Mouse (Mus musculus) gastrocnemius, postnatal 36 days (tissue): ENCODE measurements at regions not wholly inside any gene's neighbourhood (a gene's known extent, or its start where the extent isn't known, plus 50 kb on each side); places are given as distances from the start of the nearest gene placed in this dataset.

ENCODE experiments used
- DNase-seq, 2 experiments: peaks; one replicate each; pipeline ENCODE4 v3.0.0; 2022
- intact Hi-C: fragments of 180-260 bp; cut with DNase I; formaldehyde crosslinking; loops from one replicate; pipeline ENCODE4 v1.15.1; 2025

GRCm38 (mm10) chr8:125367374-125367773 is 202.2 kb downstream of the Sipa1l2 start:
- intact Hi-C loops = no loop called here
- DNase-seq = no peak

GRCm38 (mm10) chr8:125365004-125365403 is 204.6 kb downstream of the Sipa1l2 start:
- no peak for DNase-seq
- intact Hi-C loops = no loop called here

- intact Hi-C loops = no loop called here
- DNase-seq = no peak
These were observed 210.2 kb downstream of the Sipa1l2 start for GRCm38 (mm10) chr8:125359456-125359855.

GRCm38 (mm10) chr8:125357759-125358158 is 211.8 kb downstream of the Sipa1l2 start:
- intact Hi-C loops = no loop called here
- no peak for DNase-seq

- intact Hi-C loops = no loop called here
- DNase-seq = no peak
These were observed 214.5 kb downstream of the Sipa1l2 start for GRCm38 (mm10) chr8:125355059-125355509.

- intact Hi-C loops = no loop called here
- DNase-seq = no peak
These were observed 217.3 kb downstream of the Sipa1l2 start for GRCm38 (mm10) chr8:125352276-125352675.

GRCm38 (mm10) chr8:125351486-125352032 is 218.0 kb downstream of the Sipa1l2 start:
- DNase-seq = no peak
- intact Hi-C loops = no loop called here

GRCm38 (mm10) chr8:125349290-125350025 is 220.2 kb downstream of the Sipa1l2 start:
- intact Hi-C loops = no loop called here
- peak; percentile 73 to 83 for DNase-seq

GRCm38 (mm10) chr8:125346182-125346581 is 223.4 kb downstream of the Sipa1l2 start:
- DNase-seq = no peak
- intact Hi-C loops = no loop called here

- no peak for DNase-seq
- intact Hi-C loops = no loop called here
These were observed 224.0 kb downstream of the Sipa1l2 start for GRCm38 (mm10) chr8:125345571-125345970.

GRCm38 (mm10) chr8:125343867-125344266 is 225.7 kb downstream of the Sipa1l2 start:
- intact Hi-C loops = no loop called here
- DNase-seq = no peak

- no peak for DNase-seq
- intact Hi-C loops = no loop called here
These were observed 227.1 kb downstream of the Sipa1l2 start for GRCm38 (mm10) chr8:125342521-125342920.

- DNase-seq = no peak
- intact Hi-C loops = no loop called here
These were observed 228.0 kb downstream of the Sipa1l2 start for GRCm38 (mm10) chr8:125341606-125342005.

- intact Hi-C loops = loop anchor here (5.0 kb wide), 1 partner anchor 209 kb away; no protein-coding TSS in a partner anchor
These were observed 231.4 kb downstream of the Sipa1l2 start for GRCm38 (mm10) chr8:125338222-125338621.

GRCm38 (mm10) chr8:125337444-125338077 is 232.0 kb downstream of the Sipa1l2 start:
- DNase-seq = no peak
- intact Hi-C loops = loop anchor here (5.0 kb wide), 1 partner anchor 210 kb away; no protein-coding TSS in a partner anchor

More at GRCm38 (mm10) chr8:125338222-125338621, 231.4 kb downstream of the Sipa1l2 start:
- DNase-seq = no peak

- intact Hi-C loops = loop anchor here (5.0 kb wide), 1 partner anchor 211 kb away; no protein-coding TSS in a partner anchor
- DNase-seq = no peak
These were observed 232.8 kb downstream of the Sipa1l2 start for GRCm38 (mm10) chr8:125336799-125337198.

GRCm38 (mm10) chr8:125335575-125336370 is 233.8 kb downstream of the Sipa1l2 start:
- DNase-seq = no peak
- intact Hi-C loops = loop anchor here (5.0 kb wide), 1 partner anchor 212 kb away; no protein-coding TSS in a partner anchor

- no peak for DNase-seq
- intact Hi-C loops = loop anchor here (5.0 kb wide), 1 partner anchor 212 kb away; no protein-coding TSS in a partner anchor
These were observed 234.4 kb downstream of the Sipa1l2 start for GRCm38 (mm10) chr8:125335171-125335570.

- DNase-seq = no peak
- intact Hi-C loops = no loop called here
These were observed 239.0 kb downstream of the Sipa1l2 start for GRCm38 (mm10) chr8:125330638-125331037.

- intact Hi-C loops = no loop called here
- no peak for DNase-seq
These were observed 241.0 kb downstream of the Sipa1l2 start for GRCm38 (mm10) chr8:125328650-125329049.
